Mouse (Mus musculus) macrophage (primary cell): ENCODE data around the gene Pwwp2b. TPM values are rescaled to one million over a fixed set of nuclear protein-coding genes. Genes with fewer than 3 reads are reported as not detected.

Experiments used
- H3K27ac ChIP-seq: fragments of 350-480 bp; formaldehyde crosslinking; 2 replicates; pipeline ENCODE4 v1.9.0; 2021
- H3K36me3 ChIP-seq: fragments of 350-480 bp; formaldehyde crosslinking; 2 replicates; pipeline ENCODE4 v1.9.0; 2021; ENCODE audit errors: inconsistent target
- H3K4me3 ChIP-seq: fragments of 350-480 bp; formaldehyde crosslinking; 2 replicates; pipeline ENCODE4 v1.9.0; 2021; ENCODE audit errors: inconsistent target
- H3K79me2 ChIP-seq: fragments of 350-480 bp; formaldehyde crosslinking; 2 replicates; pipeline ENCODE4 v1.9.0; 2021; ENCODE audit errors: inconsistent target
- WGBS: methylation state at CpG from one replicate; pipeline ENCODE4 v1.1.7; 2026; ENCODE audit warnings: inconsistent platforms; ENCODE audit not compliant: missing documents; 5-methylcytosine and 5-hydroxymethylcytosine counted together
- polyA plus RNA-seq: library from polyadenylated mRNA; stranded (reverse); fragments of 250-400 nt; gene quantifications from 3 replicates; pipeline ENCODE4 v1.2.4, GENCODE M21; 2018; ENCODE audit warnings: inconsistent platforms

Gene Pwwp2b
- polyA plus RNA-seq, 1 experiment from 2014 or later: 25.2 TPM

DNA sequence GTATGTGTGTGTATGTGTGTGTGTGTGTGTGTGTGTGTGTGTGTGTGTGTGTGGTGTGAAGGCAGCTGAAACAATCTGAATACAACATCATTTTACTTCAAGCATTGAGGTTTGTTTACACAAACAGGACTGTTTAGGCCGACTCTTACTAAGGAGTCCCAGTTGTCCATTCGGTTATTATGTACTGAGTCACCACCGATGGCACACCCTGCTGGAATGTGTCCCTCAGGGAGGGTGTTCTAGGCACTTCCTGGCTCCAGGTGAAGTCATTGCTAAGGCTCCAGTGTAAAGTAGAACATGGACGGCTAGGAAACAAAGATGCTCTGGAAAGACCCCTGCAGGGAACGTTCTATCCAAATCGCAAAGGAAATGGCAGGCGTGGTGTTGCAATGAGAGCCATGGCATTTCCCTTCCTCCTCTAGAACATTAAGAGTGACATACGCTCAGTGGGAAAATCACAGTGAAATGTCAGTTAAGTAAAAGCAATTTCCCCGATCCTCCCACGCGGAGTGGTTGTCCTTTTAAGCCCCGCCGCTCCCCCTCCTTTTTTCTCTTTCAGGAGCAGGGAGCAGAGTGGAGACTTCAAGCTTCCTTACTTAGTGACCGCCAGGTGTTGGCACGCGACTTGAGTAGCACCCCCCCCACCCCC lies 37.1 kb downstream of the Pwwp2b start:
- 84% methylated on average over 16 of the region's 16 CpGs for WGBS
- H3K79me2 ChIP-seq: no peaks in the 10 kb centered on the region
- H3K36me3 ChIP-seq: no peaks in the 10 kb centered on the region
- H3K27ac ChIP-seq: no peak overlapping the region
- H3K4me3 ChIP-seq: no peak overlapping the region

- Histone ChIP-seq H3K36me3 (no peaks in the 10 kb centered on the region), H3K27ac (no peak overlapping the region), H3K4me3 (no peak overlapping the region), H3K79me2 (no peaks in the 10 kb centered on the region)
- WGBS: 96% methylated on average over 7 of the region's 7 CpGs
Observed at GRCm38 (mm10) chr7:139288540-139288939, 40.3 kb downstream of the Pwwp2b start.

GRCm38 (mm10) chr7:139293350-139293749 lies 45.1 kb downstream of the Pwwp2b start:
- Histone ChIP-seq H3K79me2 (no peaks in the 10 kb centered on the region), H3K4me3 (no peak overlapping the region), H3K27ac (no peak overlapping the region), H3K36me3 (no peaks in the 10 kb centered on the region)
- WGBS: 67% methylated on average over 4 of the region's 4 CpGs

GRCm38 (mm10) chr7:139294076-139294475 lies 45.8 kb downstream of the Pwwp2b start:
- H3K27ac ChIP-seq: no peak overlapping the region
- H3K79me2 ChIP-seq: no peaks in the 10 kb centered on the region
- H3K36me3 ChIP-seq: no peaks in the 10 kb centered on the region
- 98% methylated on average over 5 of the region's 5 CpGs for WGBS
- H3K4me3 ChIP-seq: no peak overlapping the region

DNA sequence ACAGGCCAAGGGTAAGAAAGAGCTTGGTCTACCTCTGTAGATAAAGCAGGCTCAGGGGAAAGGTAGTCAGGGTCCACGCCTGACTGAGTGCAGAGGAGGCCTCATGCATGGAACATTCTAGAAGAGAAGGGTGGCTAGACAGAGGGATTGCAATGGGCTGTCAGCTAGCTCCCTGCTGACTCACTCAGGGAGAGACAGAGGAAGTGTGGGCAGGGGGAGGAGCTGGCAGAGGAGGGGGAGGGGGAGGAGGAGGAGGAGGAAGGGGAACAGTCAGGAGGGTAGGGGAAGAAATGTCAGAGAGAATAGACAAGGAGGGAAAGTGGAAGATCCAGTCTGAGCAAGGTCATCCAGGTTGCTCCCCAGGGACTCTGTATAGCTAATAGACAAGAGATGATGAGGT lies 47.4 kb downstream of the Pwwp2b start:
- H3K4me3 ChIP-seq: no peak overlapping the region
- H3K79me2 ChIP-seq: no peaks in the 10 kb centered on the region
- H3K27ac ChIP-seq: peak overlapping the region; percentile 89
- no peaks in the 10 kb centered on the region for H3K36me3 ChIP-seq
- WGBS: 0% methylated on average over 1 of the region's 1 CpGs

GRCm38 (mm10) chr7:139296552-139297100 lies 48.3 kb downstream of the Pwwp2b start:
- Histone ChIP-seq H3K27ac (peak overlapping the region; percentile 89), H3K79me2 (no peaks in the 10 kb centered on the region), H3K36me3 (no peaks in the 10 kb centered on the region), H3K4me3 (no peak overlapping the region)
- 63% methylated on average over 8 of the region's 10 CpGs for WGBS

DNA sequence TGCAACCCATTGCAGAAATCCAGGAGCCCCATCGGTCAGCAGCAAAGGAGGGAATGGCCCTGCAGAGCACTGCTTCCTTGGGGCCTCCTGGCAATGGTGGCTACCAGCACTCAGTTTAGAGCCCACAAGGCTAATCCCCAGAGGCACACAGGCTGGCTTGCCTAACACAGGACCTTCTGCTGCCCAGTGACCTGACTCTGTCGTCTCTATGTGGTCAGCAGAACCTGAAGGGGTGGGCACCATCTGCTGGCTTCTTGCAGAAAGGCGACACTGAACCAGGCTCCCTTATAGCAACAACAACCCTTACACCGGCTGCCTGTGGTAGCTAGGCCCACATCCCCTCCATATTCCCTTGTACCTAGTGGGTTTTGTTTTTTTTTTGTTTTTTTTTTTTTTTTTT lies 50.2 kb downstream of the Pwwp2b start:
- 60% methylated on average over 4 of the region's 4 CpGs for WGBS
- no peak overlapping the region for H3K4me3 ChIP-seq
- no peak overlapping the region for H3K27ac ChIP-seq

DNA sequence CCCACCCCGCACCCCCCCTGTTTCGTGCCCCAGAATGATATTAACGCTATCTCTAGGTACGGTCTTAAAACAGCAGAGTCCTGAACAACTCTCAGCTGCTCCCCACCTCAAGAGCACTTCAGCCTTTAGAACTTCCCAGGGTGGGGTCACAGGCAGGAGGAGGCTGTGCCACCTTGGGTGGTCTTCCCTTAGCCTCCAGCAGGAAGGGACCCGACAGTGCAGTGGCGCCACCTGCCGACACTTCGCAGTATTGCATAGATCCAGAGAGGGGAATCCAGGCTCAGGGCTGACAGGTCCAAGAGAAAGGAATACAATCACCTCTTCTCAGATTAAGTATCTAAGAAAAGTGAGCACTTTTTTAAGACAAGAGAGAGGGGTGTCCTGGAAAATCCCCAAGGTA lies 51.1 kb downstream of the Pwwp2b start:
- H3K79me2 ChIP-seq: no peaks in the 10 kb centered on the region
- H3K27ac ChIP-seq: no peak overlapping the region
- no peaks in the 10 kb centered on the region for H3K36me3 ChIP-seq
- 45% methylated on average over 8 of the region's 8 CpGs for WGBS
- no peak overlapping the region for H3K4me3 ChIP-seq

More for the DNA sequence above, 50.2 kb downstream of the Pwwp2b start:
- Histone ChIP-seq H3K79me2 (no peaks in the 10 kb centered on the region), H3K36me3 (no peaks in the 10 kb centered on the region)

DNA sequence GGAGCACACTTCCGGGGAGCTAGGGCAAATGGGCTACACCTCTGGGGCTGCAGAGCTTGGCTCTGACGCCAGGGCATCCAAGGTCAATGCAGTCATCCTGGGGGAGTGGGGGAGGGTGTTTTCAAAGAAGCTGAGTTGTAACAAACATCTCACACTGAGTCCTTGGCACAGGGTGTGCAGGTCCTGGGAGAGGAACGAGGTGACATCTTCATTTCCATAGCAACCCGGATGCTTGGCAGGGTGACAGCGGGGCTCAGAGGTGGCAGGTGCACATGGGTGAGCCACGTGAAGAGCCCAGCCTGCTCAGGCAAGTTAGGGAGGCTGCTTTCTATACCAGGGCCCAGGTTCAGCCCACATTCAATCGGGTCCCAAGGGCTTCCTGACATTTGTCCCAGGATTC lies 52.1 kb downstream of the Pwwp2b start:
- Histone ChIP-seq H3K4me3 (no peak overlapping the region), H3K79me2 (no peaks in the 10 kb centered on the region), H3K27ac (no peak overlapping the region), H3K36me3 (no peaks in the 10 kb centered on the region)
- WGBS: 79% methylated on average over 7 of the region's 7 CpGs

DNA sequence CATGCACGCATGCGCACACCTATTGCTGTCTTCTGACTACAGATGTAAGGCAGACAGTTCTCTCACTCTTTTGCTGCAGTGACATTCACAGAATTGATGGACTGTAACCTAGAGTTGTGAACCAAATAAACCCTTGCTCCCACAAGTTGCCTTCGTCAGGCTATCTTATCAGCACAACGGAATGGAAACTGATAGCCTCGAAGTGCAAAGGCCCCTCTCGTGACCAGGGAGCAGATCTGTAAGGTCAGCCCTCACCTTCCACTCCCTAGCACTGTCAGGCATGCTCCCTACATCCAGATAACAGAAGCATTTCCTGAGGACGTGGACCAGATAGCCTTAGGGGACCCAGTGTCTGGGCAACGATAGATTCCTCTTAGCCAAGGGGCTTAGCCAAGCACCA lies 53.2 kb downstream of the Pwwp2b start:
- Histone ChIP-seq H3K4me3 (no peak overlapping the region), H3K36me3 (no peaks in the 10 kb centered on the region)
- 82% methylated on average over 8 of the region's 8 CpGs for WGBS

GRCm38 (mm10) chr7:139302314-139302713 lies 54.0 kb downstream of the Pwwp2b start:
- no peaks in the 10 kb centered on the region for H3K79me2 ChIP-seq
- no peaks in the 10 kb centered on the region for H3K36me3 ChIP-seq
- H3K4me3 ChIP-seq: no peak overlapping the region
- H3K27ac ChIP-seq: no peak overlapping the region
- WGBS: 94% methylated on average over 5 of the region's 5 CpGs

More for the DNA sequence above, 53.2 kb downstream of the Pwwp2b start:
- H3K79me2 ChIP-seq: no peaks in the 10 kb centered on the region
- no peak overlapping the region for H3K27ac ChIP-seq

DNA sequence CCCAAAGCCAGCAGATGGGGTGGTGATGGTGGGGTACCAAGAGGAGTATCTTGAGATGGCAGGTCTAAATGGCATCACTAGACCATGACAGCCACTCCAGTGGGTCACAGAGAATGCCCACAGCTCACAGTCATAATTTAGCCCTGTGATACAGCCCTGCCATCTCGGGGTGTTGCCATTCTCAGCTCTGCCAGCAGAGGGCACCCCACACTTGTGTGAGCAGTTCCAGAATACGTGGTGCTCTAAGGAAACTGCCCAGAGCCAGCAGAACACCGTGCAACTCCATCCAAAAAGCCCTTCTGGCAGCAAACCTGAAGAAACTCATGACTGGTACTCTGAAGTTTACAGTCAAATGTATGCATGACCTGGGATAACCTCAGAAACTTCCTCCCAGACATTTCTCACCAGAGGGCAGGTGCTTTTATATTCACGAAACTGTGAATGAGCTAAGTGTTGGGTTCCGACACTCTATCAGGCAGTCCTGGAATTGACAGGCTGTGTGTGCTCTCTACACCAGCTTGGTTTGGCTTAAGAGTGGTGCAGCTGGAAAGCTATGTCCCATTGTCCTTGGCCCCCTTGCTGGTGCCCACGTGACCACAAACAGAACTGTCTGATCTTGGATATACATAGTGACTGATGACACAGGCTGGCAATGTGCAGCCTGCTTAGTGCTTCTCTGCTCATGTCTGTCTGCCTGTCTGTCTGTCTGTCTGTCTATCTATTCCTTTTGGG lies 55.2 kb downstream of the Pwwp2b start:
- Histone ChIP-seq H3K27ac (no peak overlapping the region), H3K4me3 (no peak overlapping the region), H3K79me2 (no peaks in the 10 kb centered on the region), H3K36me3 (no peaks in the 10 kb centered on the region)
- WGBS: 46% methylated on average over 6 of the region's 6 CpGs

DNA sequence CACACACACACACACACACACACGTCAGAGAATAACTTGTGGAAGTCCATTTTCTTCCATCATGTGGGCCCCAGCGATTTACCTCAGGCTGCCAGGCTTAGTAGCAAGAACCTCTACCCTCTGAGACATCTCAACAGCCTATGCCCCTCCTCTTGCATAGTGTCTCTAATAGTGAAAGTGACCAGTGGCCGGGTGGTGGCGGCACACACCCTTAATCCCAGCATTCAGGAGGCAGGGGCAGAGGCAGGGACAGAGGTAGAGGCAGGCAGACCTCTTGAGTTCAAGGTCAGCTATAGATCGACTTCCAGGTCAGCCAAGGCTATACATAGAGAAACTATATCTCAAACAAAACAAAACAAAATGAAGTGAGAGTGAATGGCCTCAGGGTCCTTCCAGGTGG lies 56.0 kb downstream of the Pwwp2b start:
- 77% methylated on average over 5 of the region's 5 CpGs for WGBS
- H3K79me2 ChIP-seq: no peaks in the 10 kb centered on the region
- no peaks in the 10 kb centered on the region for H3K36me3 ChIP-seq
- H3K4me3 ChIP-seq: no peak overlapping the region
- no peak overlapping the region for H3K27ac ChIP-seq

- Histone ChIP-seq H3K36me3 (no peaks in the 10 kb centered on the region), H3K4me3 (no peak overlapping the region), H3K27ac (no peak overlapping the region), H3K79me2 (no peaks in the 10 kb centered on the region)
- 48% methylated on average over 2 of the region's 2 CpGs for WGBS
Observed at GRCm38 (mm10) chr7:139307056-139307455, 58.8 kb downstream of the Pwwp2b start.

- Histone ChIP-seq H3K79me2 (no peaks in the 10 kb centered on the region), H3K4me3 (no peak overlapping the region), H3K36me3 (no peaks in the 10 kb centered on the region), H3K27ac (no peak overlapping the region)
- WGBS: 88% methylated on average over 8 of the region's 8 CpGs
Observed at GRCm38 (mm10) chr7:139308140-139308895, 60.0 kb downstream of the Pwwp2b start.
